In genomic region chr1:136866481-136867092, GRCm38 (mm10) we compare ENCODE assay signal across 11 mouse cellular contexts.
DNase-seq lines count a peak whose midpoint lies in the region; TF ChIP-seq lines count a peak whose summit lies in the region.
"Had no signal": no experiment of that assay in that cellular context is flagged by ENCODE, and none has a peak within 500 bp of the region (broad histone marks: within the 10 kb centered on the region; RNA-seq: fewer than 3 reads in every experiment).

No protein-coding gene starts in this region.

- no peak for TF ChIP-seq RAD21 in MEL (IDR thresholded peaks at IDR 0.05; ENCODE audit: low read depth, low read length)

- no peak for TF ChIP-seq EP300 in MEL (IDR thresholded peaks at IDR 0.05; ENCODE audit: low read depth in 1 of 2, low read length in 2 of 2)

- H3K4me3 ChIP-seq in layer of hippocampus, adult 2 months, result no peak overlapping the region
- H3K4me3 ChIP-seq in MEL (ENCODE audit: control insufficient read depth in 1 of 2, insufficient read depth in 1 of 2, low read depth in 2 of 2, low read length in 2 of 2), result no peak overlapping the region
- no peak overlapping the region for H3K4me3 ChIP-seq in bone marrow macrophage, adult 2 months (ENCODE audit: insufficient read depth, low read length)
- H3K4me3 ChIP-seq: forebrain, embryonic 12.5 days; neural tube, embryonic 12.5 days had no signal

- H3K27ac ChIP-seq in layer of hippocampus, adult 2 months, result no peak overlapping the region
- H3K27ac ChIP-seq in MEL (ENCODE audit: control insufficient read depth, low read depth, low read length), result no peak overlapping the region
- no peak overlapping the region for H3K27ac ChIP-seq in bone marrow macrophage, adult 2 months (ENCODE audit: insufficient read depth, low read depth, low read length)
- H3K27ac ChIP-seq: forebrain, embryonic 12.5 days; neural tube, embryonic 12.5 days had no signal

- TF ChIP-seq CTCF in layer of hippocampus, adult 2 months (conservative IDR thresholded peaks at IDR 0.05), result peak; percentile 69
- peak in 2 of 3 experiments; percentile 12 to 40; a peak in 3 of 6 replicates for TF ChIP-seq CTCF in MEL (IDR thresholded peaks at IDR 0.05 in 2 of 3, conservative IDR thresholded peaks at IDR 0.05 in 1 of 3; ENCODE audit: control insufficient read depth in 1 of 3, insufficient read depth in 1 of 3, low read depth in 2 of 3, low read length in 3 of 3, poor library complexity in 1 of 3, severe bottlenecking in 1 of 3)
- TF ChIP-seq CTCF in bone marrow macrophage, adult 2 months (IDR thresholded peaks at IDR 0.05; ENCODE audit: low read depth, low read length), result peak; percentile 44; the same call in 1 of the 2 replicates

- no peak for TF ChIP-seq POLR2A in MEL (IDR thresholded peaks at IDR 0.05; ENCODE audit: control insufficient read depth in 1 of 2, insufficient read depth in 1 of 2, low read depth in 1 of 2, low read length in 2 of 2, poor library complexity in 1 of 2)
- no peak for TF ChIP-seq POLR2A in bone marrow macrophage, adult 2 months (IDR thresholded peaks at IDR 0.05; ENCODE audit: borderline replicate concordance, low read depth, low read length)

- no peaks in the 10 kb centered on the region for H3K9me3 ChIP-seq in MEL (replicated peaks; ENCODE audit: insufficient read depth, low read length)
- H3K9me3 ChIP-seq: forebrain, embryonic 12.5 days; neural tube, embryonic 12.5 days had no signal

- no peaks in the 10 kb centered on the region for H3K36me3 ChIP-seq in MEL (ENCODE audit: control insufficient read depth in 1 of 2, insufficient read depth in 2 of 2, low read length in 2 of 2)
- H3K36me3 ChIP-seq: forebrain, embryonic 12.5 days; neural tube, embryonic 12.5 days had no signal

- H3K79me2 ChIP-seq in MEL (ENCODE audit: control insufficient read depth, insufficient read depth, low read length, poor library complexity), result no peaks in the 10 kb centered on the region

- H3K27me3 ChIP-seq in MEL (ENCODE audit: control insufficient read depth in 1 of 2, insufficient read depth in 2 of 2, low read length in 2 of 2), result no peaks in the 10 kb centered on the region
- H3K27me3 ChIP-seq: forebrain, embryonic 12.5 days; neural tube, embryonic 12.5 days had no signal

- H3K4me1 ChIP-seq in MEL (ENCODE audit: control insufficient read depth in 1 of 2, insufficient read depth in 2 of 2, low read length in 2 of 2), result no peaks in the 10 kb centered on the region
- H3K4me1 ChIP-seq in bone marrow macrophage, adult 2 months (ENCODE audit: control insufficient read depth, insufficient read depth, low read length), result no peaks in the 10 kb centered on the region
- H3K4me1 ChIP-seq: forebrain, embryonic 12.5 days; neural tube, embryonic 12.5 days had no signal

- no peak for DNase-seq in layer of hippocampus, adult 2 months (ENCODE audit: low spot score in 2 of 2)
- DNase-seq in layer of hippocampus, adult 18-20 months (ENCODE audit: low spot score in 2 of 2), result no peak
- no peak for DNase-seq in MEL (ENCODE audit: low read depth, low spot score)
- peak; percentile 22 for DNase-seq in naive thymus-derived CD4-positive, alpha-beta T cell, adult 2 months (ENCODE audit: low read depth)
- DNase-seq in layer of hippocampus, adult 11-12 months (ENCODE audit: low spot score), result no peak
- no peak for DNase-seq in frontal cortex, postnatal 25 days (ENCODE audit: low spot score in 2 of 2)
- DNase-seq in adrenal gland, postnatal 10 days, result no peak
- DNase-seq: heart, adult 18-20 months had no signal

- no peak overlapping the region for H3K9ac ChIP-seq in MEL (ENCODE audit: control insufficient read depth, low read depth, low read length, poor library complexity, severe bottlenecking)
- H3K9ac ChIP-seq: forebrain, embryonic 12.5 days; neural tube, embryonic 12.5 days had no signal

TF ChIP-seq in MEL, 35 proteins besides CTCF, POLR2A, EP300 and RAD21:
- no peak for TF ChIP-seq MYC (IDR thresholded peaks at IDR 0.05; ENCODE audit: low read depth, low read length)
- no peak for TF ChIP-seq JUND (IDR thresholded peaks at IDR 0.05; ENCODE audit: low read depth, low read length)
- no peak for TF ChIP-seq TCF12 (IDR thresholded peaks at IDR 0.05; ENCODE audit: low read depth, low read length)
- TF ChIP-seq GABPA (IDR thresholded peaks at IDR 0.05; ENCODE audit: low read depth, low read length), result no peak
- TF ChIP-seq NELFE (IDR thresholded peaks at IDR 0.05; ENCODE audit: low read depth, low read length), result no peak
- no peak for TF ChIP-seq SMC3 (IDR thresholded peaks at IDR 0.05; ENCODE audit: low read depth, low read length)
- no peak for TF ChIP-seq CHD2 (IDR thresholded peaks at IDR 0.05; ENCODE audit: low read length)
- no peak for TF ChIP-seq UBTF (IDR thresholded peaks at IDR 0.05; ENCODE audit: borderline replicate concordance, insufficient read depth, low read depth, low read length)
- TF ChIP-seq ZC3H11A (IDR thresholded peaks at IDR 0.05; ENCODE audit: low read depth, low read length), result no peak
